In genomic region chr11:5163421-5163820, GRCm38 (mm10) we compare ENCODE assay signal across 29 mouse cellular contexts.
"Had no signal": no experiment of that assay in that cellular context is flagged by ENCODE, and none has a peak within 500 bp of the region (broad histone marks: within the 10 kb centered on the region; RNA-seq: fewer than 3 reads in every experiment).

No protein-coding gene starts in this region.

- H3K9ac ChIP-seq: heart, embryonic 12.5 days; hindbrain, embryonic 12.5 days; hindbrain, embryonic 14.5 days; intestine, embryonic 15.5 days; kidney, embryonic 15.5 days; limb, embryonic 13.5 days; limb, embryonic 15.5 days; liver, embryonic 13.5 days; liver, embryonic 15.5 days had no signal

- H3K9me3 ChIP-seq: intestine, embryonic 15.5 days; kidney, embryonic 15.5 days; limb, embryonic 15.5 days; liver, embryonic 15.5 days had no signal

- DNase-seq: gastrocnemius, adult 2 months; gastrocnemius, postnatal 10 days; gastrocnemius, postnatal 36 days; heart, adult 18-20 months; heart, postnatal 10 days; heart, postnatal 4 days; kidney, adult 2 months; kidney, adult 9 months; kidney, postnatal 14 days; kidney, postnatal 36 days; layer of hippocampus, adult 9-11 months; layer of hippocampus, postnatal 36 days; left cerebral cortex, postnatal 4 days; liver, embryonic 13.5 days had no signal

- ATAC-seq: hindbrain, embryonic 16.5 days; inflammation-experienced regulatory T-cells, adult 6 months; intestine, embryonic 15.5 days; intestine, postnatal 0 days had no signal

- H3K27me3 ChIP-seq: heart, embryonic 12.5 days; hindbrain, embryonic 12.5 days; intestine, embryonic 15.5 days; kidney, embryonic 15.5 days; limb, embryonic 13.5 days; limb, embryonic 15.5 days; liver, embryonic 15.5 days had no signal

- H3K4me2 ChIP-seq: heart, embryonic 12.5 days; hindbrain, embryonic 12.5 days; hindbrain, embryonic 14.5 days; intestine, embryonic 15.5 days; kidney, embryonic 15.5 days; limb, embryonic 13.5 days; limb, embryonic 15.5 days; liver, embryonic 11.5 days; liver, embryonic 13.5 days; liver, embryonic 15.5 days had no signal

- H3K4me3 ChIP-seq: gastrocnemius, adult 2 months; heart, embryonic 10.5 days; heart, embryonic 12.5 days; hindbrain, embryonic 10.5 days; hindbrain, embryonic 12.5 days; intestine, embryonic 15.5 days; kidney, embryonic 15.5 days; limb, embryonic 13.5 days; limb, embryonic 15.5 days; liver, embryonic 13.5 days; liver, embryonic 15.5 days had no signal

- H3K27ac ChIP-seq: gastrocnemius, adult 2 months; hindbrain, embryonic 12.5 days; hindbrain, embryonic 14.5 days; intestine, embryonic 15.5 days; kidney, embryonic 15.5 days; kidney, postnatal 0 days; limb, embryonic 13.5 days; liver, embryonic 13.5 days; liver, embryonic 15.5 days had no signal

- H3K4me1 ChIP-seq: liver, embryonic 15.5 days had no signal

- H3K36me3 ChIP-seq: heart, embryonic 10.5 days; heart, embryonic 12.5 days; hindbrain, embryonic 10.5 days; hindbrain, embryonic 12.5 days; intestine, embryonic 15.5 days; kidney, embryonic 15.5 days; limb, embryonic 13.5 days; limb, embryonic 15.5 days; liver, embryonic 13.5 days; liver, embryonic 15.5 days had no signal
